10 mouse cellular contexts compared by ENCODE assay signal in genomic region chr4:54652111-54653021, GRCm38 (mm10).
DNase-seq lines count a peak whose midpoint lies in the region; ATAC-seq lines count a peak whose summit lies in the region.
"Had no signal": no experiment of that assay in that cellular context is flagged by ENCODE, and none has a peak within 500 bp of the region (broad histone marks: within the 10 kb centered on the region; RNA-seq: fewer than 3 reads in every experiment).

No protein-coding gene starts in this region.

- H3K4me2 ChIP-seq in midbrain, embryonic 13.5 days (replicated peaks): peak overlapping the region; percentile 41

- peak overlapping the region; percentile 90 for H3K27ac ChIP-seq in midbrain, embryonic 13.5 days

- H3K36me3 ChIP-seq in midbrain, embryonic 13.5 days: no peaks in the 10 kb centered on the region

- no peaks in the 10 kb centered on the region for H3K27me3 ChIP-seq in midbrain, embryonic 13.5 days

- peak; percentile 95 for ATAC-seq in midbrain, embryonic 13.5 days

- 5% methylated on average over 11 of the region's 11 CpGs for WGBS in midbrain, embryonic 13.5 days

- peak overlapping the region; percentile 57 for H3K9ac ChIP-seq in midbrain, embryonic 13.5 days (replicated peaks)

- no peak overlapping the region for H3K4me3 ChIP-seq in midbrain, embryonic 13.5 days (replicated peaks)

- DNase-seq in brain, adult 2 months (ENCODE audit: low read depth, low spot score): peak; percentile 61
- DNase-seq in embryo, embryonic 11 days: peak; percentile 81
- peak; percentile 32 for DNase-seq in forelimb bud, embryonic 11.5 days (ENCODE audit: low read depth, low spot score)
- no peak for DNase-seq in kidney, postnatal 4 days
- no peak for DNase-seq in right cerebral cortex, postnatal 25 days
- no peak for DNase-seq in frontal cortex, postnatal 10 days (ENCODE audit: low spot score in 2 of 2)
- DNase-seq: heart, postnatal 36 days; right cerebral cortex, postnatal 14 days; thymus, postnatal 4 days had no signal

- no peaks in the 10 kb centered on the region for H3K9me3 ChIP-seq in midbrain, embryonic 13.5 days

- peaks cover 34% of the 10 kb centered on the region for H3K4me1 ChIP-seq in midbrain, embryonic 13.5 days (replicated peaks)

Comparison
In these comparisons a context has a peak if more than half of its experiments do, and no peak if none do; other contexts are left out.
1. DNase-seq: peak in brain, adult 2 months (single experiment), embryo, embryonic 11 days (single experiment) and forelimb bud, embryonic 11.5 days (single experiment); none in kidney, postnatal 4 days (0 of 2), right cerebral cortex, postnatal 25 days (single experiment) and frontal cortex, postnatal 10 days (0 of 2).